Mouse (Mus musculus): Measurements from ENCODE around the gene Tmco4. TPM values are rescaled to one million over a fixed set of nuclear protein-coding genes. Genes with fewer than 3 reads are reported as not detected.

Tmco4 gene
- polyA plus RNA-seq, 1 experiment from 2014 or later = 2.2 TPM

GRCm38 (mm10) chr4:139068287-139068686, 95.6 kb downstream of the Tmco4 start:
- Histone ChIP-seq H3K27ac (replicated peaks; ENCODE audit: low read depth, low read length) (no peak overlapping the region), H3K4me1 (ENCODE audit: control insufficient read depth, insufficient read depth, low read length) (no peaks in the 10 kb centered on the region), H3K36me3 (replicated peaks; ENCODE audit: control insufficient read depth, insufficient read depth, low read depth, low read length) (no peaks in the 10 kb centered on the region), H3K27me3 (ENCODE audit: control insufficient read depth, insufficient read depth, low read length) (peaks cover 7% of the 10 kb centered on the region), H3K4me3 (ENCODE audit: low read depth, low read length) (no peak overlapping the region), H3K9me3 (replicated peaks; ENCODE audit: control insufficient read depth, low read length) (no peaks in the 10 kb centered on the region), H3K4me2 (ENCODE audit: low read depth, low read length) (no peak overlapping the region), H3K9ac (replicated peaks; ENCODE audit: low read length) (no peak overlapping the region)
- no peak for ATAC-seq (replicated peaks; ENCODE audit: insufficient number of reproducible peaks, low FRiP score, low TSS enrichment, low read depth)
- 36% methylated on average over 4 of the region's 4 CpGs for whole genome bisulfite sequencing
- no peak for DNase-seq (ENCODE audit: low spot score)

GRCm38 (mm10) chr4:139074060-139074459, 101.4 kb downstream of the Tmco4 start:
- 19% methylated on average over 29 of the region's 29 CpGs for WGBS
- Histone ChIP-seq H3K27me3 (ENCODE audit: control insufficient read depth, insufficient read depth, low read length) (peaks cover 42% of the 10 kb centered on the region), H3K27ac (replicated peaks; ENCODE audit: low read depth, low read length) (no peak overlapping the region), H3K4me1 (ENCODE audit: control insufficient read depth, insufficient read depth, low read length) (0 out of 2 replicates have a peak, but pooled peaks cover 2% of the 10 kb centered on the region), H3K4me2 (ENCODE audit: low read depth, low read length) (peak overlapping the region; percentile 96; the same call in 1 of the 2 replicates), H3K4me3 (ENCODE audit: low read depth, low read length) (peak overlapping the region; percentile 58; the same call in 1 of the 2 replicates), H3K9me3 (replicated peaks; ENCODE audit: control insufficient read depth, low read length) (no peaks in the 10 kb centered on the region), H3K9ac (replicated peaks; ENCODE audit: low read length) (no peak overlapping the region), H3K36me3 (replicated peaks; ENCODE audit: control insufficient read depth, insufficient read depth, low read depth, low read length) (no peaks in the 10 kb centered on the region)
- no peak for DNase-seq (ENCODE audit: low spot score)
- ATAC-seq (replicated peaks; ENCODE audit: insufficient number of reproducible peaks, low FRiP score, low TSS enrichment, low read depth) = no peak

- H3K27ac ChIP-seq (replicated peaks; ENCODE audit: low read depth, low read length) = no peak within 1 kb of the TSS
- H3K36me3 ChIP-seq (replicated peaks; ENCODE audit: control insufficient read depth, insufficient read depth, low read depth, low read length) = no peaks in the 10 kb centered on the region
- H3K4me3 ChIP-seq (ENCODE audit: low read depth, low read length) = peak within 1 kb of the TSS; percentile 58
- peaks cover 42% of the 10 kb centered on the region for H3K27me3 ChIP-seq (ENCODE audit: control insufficient read depth, insufficient read depth, low read length)
- H3K4me1 ChIP-seq (ENCODE audit: control insufficient read depth, insufficient read depth, low read length) = 0 out of 2 replicates have a peak, but pooled peaks cover 2% of the 10 kb centered on the region
- ATAC-seq (replicated peaks; ENCODE audit: insufficient number of reproducible peaks, low FRiP score, low TSS enrichment, low read depth) = 0 out of 2 replicates have a peak, but pooled peaks have one; percentile 32
- peak; percentile 47 for DNase-seq (ENCODE audit: low spot score)
- WGBS = 1% methylated on average over 70 of the region's 77 CpGs
- peak within 1 kb of the TSS; percentile 53 for H3K9ac ChIP-seq (replicated peaks; ENCODE audit: low read length)
- no peaks in the 10 kb centered on the region for H3K9me3 ChIP-seq (replicated peaks; ENCODE audit: control insufficient read depth, low read length)
- peak within 1 kb of the TSS; percentile 96 for H3K4me2 ChIP-seq (ENCODE audit: low read depth, low read length)
Observed at GRCm38 (mm10) chr4:139075041-139075711, 102.5 kb downstream of the Tmco4 start, which contains the start of gene Htr6. TSS of gene Htr6 (minus strand) at chr4:139075570.

GRCm38 (mm10) chr4:139075915-139076314, 103.2 kb downstream of the Tmco4 start:
- no peak overlapping the region for H3K4me2 ChIP-seq (ENCODE audit: low read depth, low read length)
- H3K27me3 ChIP-seq (ENCODE audit: control insufficient read depth, insufficient read depth, low read length) = peaks cover 42% of the 10 kb centered on the region
- H3K4me1 ChIP-seq (ENCODE audit: control insufficient read depth, insufficient read depth, low read length) = 0 out of 2 replicates have a peak, but pooled peaks cover 2% of the 10 kb centered on the region
- DNase-seq (ENCODE audit: low spot score) (no peak), ATAC-seq (replicated peaks; ENCODE audit: insufficient number of reproducible peaks, low FRiP score, low TSS enrichment, low read depth) (no peak)
- WGBS = 16% methylated on average over 5 of the region's 5 CpGs
- H3K4me3 ChIP-seq (ENCODE audit: low read depth, low read length) = no peak overlapping the region
- H3K9me3 ChIP-seq (replicated peaks; ENCODE audit: control insufficient read depth, low read length) = no peaks in the 10 kb centered on the region
- no peaks in the 10 kb centered on the region for H3K36me3 ChIP-seq (replicated peaks; ENCODE audit: control insufficient read depth, insufficient read depth, low read depth, low read length)
- H3K9ac ChIP-seq (replicated peaks; ENCODE audit: low read length) = no peak overlapping the region
- H3K27ac ChIP-seq (replicated peaks; ENCODE audit: low read depth, low read length) = no peak overlapping the region

- no peak overlapping the region for H3K27ac ChIP-seq (replicated peaks; ENCODE audit: low read depth, low read length)
- 24% methylated on average over 2 of the region's 2 CpGs for WGBS
- no peak overlapping the region for H3K4me3 ChIP-seq (ENCODE audit: low read depth, low read length)
- H3K4me1 ChIP-seq (ENCODE audit: control insufficient read depth, insufficient read depth, low read length) = peaks cover 4% of the 10 kb centered on the region
- no peaks in the 10 kb centered on the region for H3K36me3 ChIP-seq (replicated peaks; ENCODE audit: control insufficient read depth, insufficient read depth, low read depth, low read length)
- ATAC-seq (replicated peaks; ENCODE audit: insufficient number of reproducible peaks, low FRiP score, low TSS enrichment, low read depth) (no peak), DNase-seq (ENCODE audit: low spot score) (peak; percentile 70)
- no peaks in the 10 kb centered on the region for H3K9me3 ChIP-seq (replicated peaks; ENCODE audit: control insufficient read depth, low read length)
- H3K9ac ChIP-seq (replicated peaks; ENCODE audit: low read length) = no peak overlapping the region
- no peak overlapping the region for H3K4me2 ChIP-seq (ENCODE audit: low read depth, low read length)
- H3K27me3 ChIP-seq (ENCODE audit: control insufficient read depth, insufficient read depth, low read length) = peaks cover 35% of the 10 kb centered on the region
Observed at GRCm38 (mm10) chr4:139078313-139078712, 105.6 kb downstream of the Tmco4 start.

- H3K4me1 ChIP-seq (ENCODE audit: control insufficient read depth, insufficient read depth, low read length) = peaks cover 6% of the 10 kb centered on the region
- H3K4me3 ChIP-seq (ENCODE audit: low read depth, low read length) = no peak overlapping the region
- H3K4me2 ChIP-seq (ENCODE audit: low read depth, low read length) = no peak overlapping the region
- no peaks in the 10 kb centered on the region for H3K36me3 ChIP-seq (replicated peaks; ENCODE audit: control insufficient read depth, insufficient read depth, low read depth, low read length)
- WGBS = 18% methylated on average over 4 of the region's 4 CpGs
- H3K9ac ChIP-seq (replicated peaks; ENCODE audit: low read length) = no peak overlapping the region
- peak; percentile 61 for DNase-seq (ENCODE audit: low spot score)
- no peak for ATAC-seq (replicated peaks; ENCODE audit: insufficient number of reproducible peaks, low FRiP score, low TSS enrichment, low read depth)
- no peak overlapping the region for H3K27ac ChIP-seq (replicated peaks; ENCODE audit: low read depth, low read length)
- H3K27me3 ChIP-seq (ENCODE audit: control insufficient read depth, insufficient read depth, low read length) = peaks cover 31% of the 10 kb centered on the region
- H3K9me3 ChIP-seq (replicated peaks; ENCODE audit: control insufficient read depth, low read length) = no peaks in the 10 kb centered on the region
Observed at GRCm38 (mm10) chr4:139078726-139079125, 106.0 kb downstream of the Tmco4 start.

GRCm38 (mm10) chr4:139079439-139079838, 106.8 kb downstream of the Tmco4 start:
- no peak overlapping the region for H3K9ac ChIP-seq (replicated peaks; ENCODE audit: low read length)
- no peak for DNase-seq (ENCODE audit: low spot score)
- no peak overlapping the region for H3K4me3 ChIP-seq (ENCODE audit: low read depth, low read length)
- no peak overlapping the region for H3K27ac ChIP-seq (replicated peaks; ENCODE audit: low read depth, low read length)
- no peak for ATAC-seq (replicated peaks; ENCODE audit: insufficient number of reproducible peaks, low FRiP score, low TSS enrichment, low read depth)
- no peaks in the 10 kb centered on the region for H3K36me3 ChIP-seq (replicated peaks; ENCODE audit: control insufficient read depth, insufficient read depth, low read depth, low read length)
- H3K9me3 ChIP-seq (replicated peaks; ENCODE audit: control insufficient read depth, low read length) = no peaks in the 10 kb centered on the region
- WGBS = 78% methylated on average over 11 of the region's 11 CpGs
- H3K27me3 ChIP-seq (ENCODE audit: control insufficient read depth, insufficient read depth, low read length) = peaks cover 23% of the 10 kb centered on the region
- H3K4me1 ChIP-seq (ENCODE audit: control insufficient read depth, insufficient read depth, low read length) = peaks cover 6% of the 10 kb centered on the region
- H3K4me2 ChIP-seq (ENCODE audit: low read depth, low read length) = no peak overlapping the region

- WGBS = 92% methylated on average over 7 of the region's 7 CpGs
- DNase-seq (ENCODE audit: low spot score) (no peak), ATAC-seq (replicated peaks; ENCODE audit: insufficient number of reproducible peaks, low FRiP score, low TSS enrichment, low read depth) (no peak)
- Histone ChIP-seq H3K4me2 (ENCODE audit: low read depth, low read length) (no peak overlapping the region), H3K27ac (replicated peaks; ENCODE audit: low read depth, low read length) (no peak overlapping the region), H3K36me3 (replicated peaks; ENCODE audit: control insufficient read depth, insufficient read depth, low read depth, low read length) (no peaks in the 10 kb centered on the region), H3K27me3 (ENCODE audit: control insufficient read depth, insufficient read depth, low read length) (peaks cover 15% of the 10 kb centered on the region), H3K9me3 (replicated peaks; ENCODE audit: control insufficient read depth, low read length) (no peaks in the 10 kb centered on the region), H3K9ac (replicated peaks; ENCODE audit: low read length) (no peak overlapping the region), H3K4me1 (ENCODE audit: control insufficient read depth, insufficient read depth, low read length) (peaks cover 4% of the 10 kb centered on the region), H3K4me3 (ENCODE audit: low read depth, low read length) (no peak overlapping the region)
Observed at GRCm38 (mm10) chr4:139080259-139080658, 107.6 kb downstream of the Tmco4 start.

Measured in embryonic facial prominence, embryonic 11.5 days (tissue).